Mouse (Mus musculus) hindbrain, embryonic 11.5 days (tissue): Measurements from ENCODE around the gene Arhgef33. TPM values are rescaled to one million over a fixed set of nuclear protein-coding genes. Genes with fewer than 3 reads are reported as not detected.
"Not testable (repeated sequence)": the region's sequence is repeated elsewhere in the genome, so short reads cannot be mapped to it uniquely, and the experiment has no call there.

Experiments
- ATAC-seq: fragments of 200-750 bp; cut with Nextera tagmentation; 2 replicates; pipeline ENCODE4 v1.8.0; 2017; ENCODE audit warnings: mild to moderate bottlenecking, moderate TSS enrichment, moderate library complexity; ENCODE audit not compliant: low FRiP score
- DNase-seq: peaks from one replicate; pipeline ENCODE4 v3.0.0-alpha.2; 2015; ENCODE audit warnings: low spot score
- H3K27ac ChIP-seq: fragments of 300-500 bp; sonication (generic); 2 replicates; pipeline ENCODE4 v1.5.1; 2014; ENCODE audit warnings: mild to moderate bottlenecking, low read depth, low read length
- H3K27me3 ChIP-seq: fragments of 300-500 bp; sonication (generic); 2 replicates; pipeline ENCODE4 v1.6.1; 2014; ENCODE audit warnings: mild to moderate bottlenecking, low read length, moderate library complexity, mixed read lengths; ENCODE audit not compliant: control insufficient read depth, insufficient read depth
- H3K36me3 ChIP-seq: fragments of 300-500 bp; sonication (generic); 2 replicates; pipeline ENCODE4 v1.6.1; 2014; ENCODE audit warnings: mild to moderate bottlenecking, low read length, moderate library complexity, mixed read lengths; ENCODE audit not compliant: control insufficient read depth, insufficient read depth
- H3K4me1 ChIP-seq: fragments of 300-500 bp; sonication (generic); replicated peaks from 2 replicates; pipeline ENCODE4 v1.6.1; 2014; ENCODE audit warnings: low read length, mixed read lengths; ENCODE audit not compliant: control insufficient read depth, insufficient read depth
- H3K4me2 ChIP-seq: fragments of 300-500 bp; sonication (generic); replicated peaks from 2 replicates; pipeline ENCODE4 v1.6.1; 2014; ENCODE audit warnings: mild to moderate bottlenecking, low read depth, low read length
- H3K4me3 ChIP-seq: fragments of 300-500 bp; sonication (generic); 2 replicates; pipeline ENCODE4 v1.5.1; 2014; ENCODE audit warnings: low read depth, low read length
- H3K9ac ChIP-seq: fragments of 300-500 bp; sonication (generic); 2 replicates; pipeline ENCODE4 v1.6.1; 2014; ENCODE audit warnings: low read depth, low read length
- H3K9me3 ChIP-seq: fragments of 300-500 bp; sonication (generic); 2 replicates; pipeline ENCODE4 v1.6.1; 2016; ENCODE audit warnings: low read length; ENCODE audit not compliant: control insufficient read depth
- WGBS: fragments of 180-500 bp; shearing (Covaris S2); extraction: QIAGEN DNeasy Blood & Tissue Kit; methylation state at CpG from one replicate; pipeline ENCODE4 v1.1.7; 2014; 5-methylcytosine and 5-hydroxymethylcytosine counted together
- polyA plus RNA-seq: library from polyadenylated mRNA; unstranded; fragments of >200 nt; fragmentation: Nextera tagmentation; extraction: Ambion mirVana; gene quantifications from 2 replicates; pipeline ENCODE4 v1.2.1, GENCODE M21; 2014

The Arhgef33 gene
- polyA plus RNA-seq, 1 experiment from 2014 or later = 1.7 TPM

GRCm38 (mm10) chr17:80367276-80367675 lies 60.1 kb downstream of the Arhgef33 start:
- no peaks in the 10 kb centered on the region for H3K4me1 ChIP-seq
- H3K36me3 ChIP-seq = no peaks in the 10 kb centered on the region
- H3K27ac ChIP-seq = no peak overlapping the region
- ATAC-seq (no peak), DNase-seq (no peak)
- WGBS = 89% methylated on average over 5 of the region's 5 CpGs
- H3K9ac ChIP-seq = no peak overlapping the region
- no peak overlapping the region for H3K4me2 ChIP-seq
- no peaks in the 10 kb centered on the region for H3K9me3 ChIP-seq
- no peak overlapping the region for H3K4me3 ChIP-seq
- no peaks in the 10 kb centered on the region for H3K27me3 ChIP-seq

DNA sequence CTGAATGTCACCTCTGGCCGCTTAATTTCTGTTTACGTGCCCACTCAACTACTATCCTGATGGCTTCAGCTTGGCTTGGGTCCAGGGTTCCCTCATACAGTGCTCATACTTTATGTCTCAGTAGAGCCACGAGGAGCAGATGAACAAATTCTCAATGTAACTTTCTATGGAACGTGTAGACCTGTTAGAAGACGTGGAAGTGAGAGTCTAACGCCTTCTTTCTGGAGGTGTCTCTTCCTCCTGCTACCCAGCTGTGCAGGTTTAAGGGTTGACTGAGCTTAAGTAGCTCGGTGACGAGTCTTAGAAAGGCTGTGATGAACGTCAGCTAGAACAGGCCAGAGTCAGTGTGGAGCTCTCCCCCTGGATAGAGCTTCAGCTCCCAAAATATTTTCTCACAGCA lies 61.4 kb downstream of the Arhgef33 start:
- Histone ChIP-seq H3K4me2 (no peak overlapping the region), H3K4me3 (no peak overlapping the region), H3K27me3 (peaks cover 3% of the 10 kb centered on the region; the same call in 1 of the 2 replicates), H3K9me3 (no peaks in the 10 kb centered on the region), H3K4me1 (peaks cover 4% of the 10 kb centered on the region; the same call in 1 of the 2 replicates), H3K36me3 (no peaks in the 10 kb centered on the region), H3K27ac (no peak overlapping the region), H3K9ac (no peak overlapping the region)
- 81% methylated on average over 9 of the region's 9 CpGs for WGBS
- ATAC-seq (no peak), DNase-seq (no peak)

GRCm38 (mm10) chr17:80372989-80373725 lies 66.0 kb downstream of the Arhgef33 start, which contains the start of gene Gm10190:
Gm10190 (minus strand) TSS chr17:80373541.
- peak within 1 kb of the TSS; percentile 73 for H3K9ac ChIP-seq
- 0 out of 2 replicates have a peak within 1 kb of the TSS, but pooled peaks have one; percentile 13 for H3K27ac ChIP-seq
- H3K4me2 ChIP-seq = peak within 1 kb of the TSS; percentile 71
- peak within 1 kb of the TSS; percentile 42 for H3K4me3 ChIP-seq
- ATAC-seq = peak; percentile 98
- WGBS = 6% methylated on average over 92 of the region's 102 CpGs
- H3K4me1 ChIP-seq = peaks cover 4% of the 10 kb centered on the region; the same call in 1 of the 2 replicates
- no peaks in the 10 kb centered on the region for H3K9me3 ChIP-seq
- H3K27me3 ChIP-seq = peaks cover 3% of the 10 kb centered on the region; the same call in 1 of the 2 replicates
- no peaks in the 10 kb centered on the region for H3K36me3 ChIP-seq
- DNase-seq = peak; percentile 91

DNA sequence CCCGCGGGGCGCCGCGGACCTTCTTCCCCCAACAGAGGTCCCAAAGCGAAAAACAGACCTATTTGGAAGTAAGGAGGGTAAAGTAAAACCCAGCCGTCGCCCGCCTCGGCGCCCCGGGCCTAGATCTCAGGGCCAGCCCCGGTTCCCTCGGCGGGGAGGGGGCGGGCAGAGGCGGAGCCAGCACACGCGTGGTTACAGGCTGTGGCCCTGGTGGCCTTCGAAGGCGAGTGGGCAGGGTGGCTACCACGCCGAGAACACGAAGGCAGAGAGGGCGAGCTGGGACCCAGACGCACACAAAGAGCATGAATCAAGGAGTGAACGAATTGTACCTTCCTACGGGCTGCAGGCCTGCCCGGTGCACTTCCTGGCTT lies 66.5 kb downstream of the Arhgef33 start:
- Histone ChIP-seq H3K9me3 (no peaks in the 10 kb centered on the region), H3K4me2 (peak overlapping the region; percentile 71), H3K9ac (peak overlapping the region; percentile 73), H3K27ac (no peak overlapping the region), H3K4me3 (peak overlapping the region; percentile 42), H3K36me3 (no peaks in the 10 kb centered on the region), H3K27me3 (peaks cover 3% of the 10 kb centered on the region; the same call in 1 of the 2 replicates), H3K4me1 (peaks cover 4% of the 10 kb centered on the region; the same call in 1 of the 2 replicates)
- ATAC-seq (peak; percentile 84), DNase-seq (peak; percentile 71)
- 19% methylated on average over 29 of the region's 29 CpGs for WGBS

- not testable (repeated sequence) for DNase-seq, H3K4me3 ChIP-seq, H3K9me3 ChIP-seq, H3K4me1 ChIP-seq, H3K27ac ChIP-seq, ATAC-seq, H3K4me2 ChIP-seq, H3K27me3 ChIP-seq, H3K36me3 ChIP-seq, H3K9ac ChIP-seq
Measured at GRCm38 (mm10) chr17:80378386-80378785, 71.2 kb downstream of the Arhgef33 start.

DNA sequence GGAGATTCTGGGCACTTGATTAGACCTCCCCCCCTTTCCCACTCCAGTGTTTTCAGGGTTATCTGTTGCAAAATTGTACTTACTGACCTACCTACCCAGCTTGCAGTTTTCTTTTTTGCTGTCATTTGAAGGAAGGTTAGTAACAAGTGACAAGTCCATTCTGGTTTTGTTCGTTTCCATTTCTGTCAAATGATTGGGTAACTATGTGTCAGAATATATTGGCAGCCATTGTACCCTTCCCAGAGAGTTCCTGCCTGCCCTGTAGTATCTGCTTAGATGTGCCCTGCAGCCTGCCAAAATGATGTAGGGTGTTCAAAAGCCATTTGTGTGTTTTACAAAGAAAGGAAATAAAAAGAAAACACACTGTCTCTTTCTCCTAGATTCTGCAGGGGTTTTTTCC lies 78.5 kb downstream of the Arhgef33 start:
- Histone ChIP-seq H3K9ac (no peak overlapping the region), H3K4me2 (no peak overlapping the region), H3K4me3 (no peak overlapping the region), H3K27me3 (no peaks in the 10 kb centered on the region), H3K36me3 (no peaks in the 10 kb centered on the region), H3K4me1 (no peaks in the 10 kb centered on the region), H3K27ac (no peak overlapping the region), H3K9me3 (no peaks in the 10 kb centered on the region)
- no peak for DNase-seq
- 67% methylated on average over 1 of the region's 1 CpGs for WGBS
- no peak for ATAC-seq

- no peaks in the 10 kb centered on the region for H3K4me1 ChIP-seq
- no peaks in the 10 kb centered on the region for H3K27me3 ChIP-seq
- no peak overlapping the region for H3K27ac ChIP-seq
- no peak for DNase-seq
- H3K4me3 ChIP-seq = no peak overlapping the region
- ATAC-seq = no peak
- H3K9me3 ChIP-seq = no peaks in the 10 kb centered on the region
- WGBS = 71% methylated on average over 10 of the region's 10 CpGs
- no peaks in the 10 kb centered on the region for H3K36me3 ChIP-seq
- H3K9ac ChIP-seq = no peak overlapping the region
- no peak overlapping the region for H3K4me2 ChIP-seq
Measured at GRCm38 (mm10) chr17:80390024-80390423, 82.8 kb downstream of the Arhgef33 start.

- peak; percentile 64 for DNase-seq
- Histone ChIP-seq H3K4me1 (no peaks in the 10 kb centered on the region), H3K9me3 (no peaks in the 10 kb centered on the region), H3K4me2 (peak overlapping the region; percentile 49), H3K4me3 (peak overlapping the region; percentile 30), H3K27me3 (no peaks in the 10 kb centered on the region), H3K27ac (no peak overlapping the region), H3K36me3 (no peaks in the 10 kb centered on the region), H3K9ac (peak overlapping the region; percentile 16; the same call in 1 of the 2 replicates)
- ATAC-seq = peak; percentile 71
- WGBS = 13% methylated on average over 17 of the region's 17 CpGs
Measured at GRCm38 (mm10) chr17:80391423-80392403, 84.5 kb downstream of the Arhgef33 start.
